Mouse (Mus musculus): Measurements from ENCODE around the gene Spp2. TPM values are rescaled to one million over a fixed set of nuclear protein-coding genes. Genes with fewer than 3 reads are reported as not detected.

The Spp2 gene
- 0.26 and 0.56 TPM in 2 replicates for polyA plus RNA-seq (2012; rRNA removed)

DNA sequence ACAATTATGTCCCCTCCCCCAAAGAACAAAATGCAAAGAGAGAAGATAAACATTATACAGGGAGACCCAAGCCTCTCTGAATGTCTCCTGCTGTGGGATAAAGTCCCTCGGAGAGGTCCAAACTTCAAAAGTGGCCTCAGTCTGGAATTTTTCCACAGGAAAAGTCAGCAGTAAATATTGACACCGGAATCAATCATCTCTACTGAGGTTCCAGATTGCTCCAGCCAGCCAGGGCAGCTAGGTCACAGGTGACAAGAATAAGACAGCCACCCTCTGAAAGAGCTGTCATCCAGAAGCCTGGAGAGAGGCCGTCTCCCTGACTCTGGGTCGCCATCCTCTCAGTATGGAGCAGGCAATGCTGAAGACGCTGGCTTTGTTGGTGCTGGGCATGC lies at the start of gene Spp2:
Spp2 (plus strand) TSS at position 155 of the 392 bp plus-strand sequence.
- Histone ChIP-seq H3K4me3 (ENCODE audit: insufficient read depth, low read length) (no peak within 1 kb of the TSS), H3K4me1 (ENCODE audit: control insufficient read depth, insufficient read depth, low read length) (no peaks in the 10 kb centered on the region), H3K27ac (ENCODE audit: insufficient read depth, low read length) (no peak within 1 kb of the TSS)
- no peak for TF ChIP-seq CTCF (IDR thresholded peaks at IDR 0.05; ENCODE audit: extremely low read depth, insufficient read depth, low read length)
- no peak for TF ChIP-seq POLR2A (IDR thresholded peaks at IDR 0.05; ENCODE audit: extremely low read depth, insufficient read depth, low read length)

DNA sequence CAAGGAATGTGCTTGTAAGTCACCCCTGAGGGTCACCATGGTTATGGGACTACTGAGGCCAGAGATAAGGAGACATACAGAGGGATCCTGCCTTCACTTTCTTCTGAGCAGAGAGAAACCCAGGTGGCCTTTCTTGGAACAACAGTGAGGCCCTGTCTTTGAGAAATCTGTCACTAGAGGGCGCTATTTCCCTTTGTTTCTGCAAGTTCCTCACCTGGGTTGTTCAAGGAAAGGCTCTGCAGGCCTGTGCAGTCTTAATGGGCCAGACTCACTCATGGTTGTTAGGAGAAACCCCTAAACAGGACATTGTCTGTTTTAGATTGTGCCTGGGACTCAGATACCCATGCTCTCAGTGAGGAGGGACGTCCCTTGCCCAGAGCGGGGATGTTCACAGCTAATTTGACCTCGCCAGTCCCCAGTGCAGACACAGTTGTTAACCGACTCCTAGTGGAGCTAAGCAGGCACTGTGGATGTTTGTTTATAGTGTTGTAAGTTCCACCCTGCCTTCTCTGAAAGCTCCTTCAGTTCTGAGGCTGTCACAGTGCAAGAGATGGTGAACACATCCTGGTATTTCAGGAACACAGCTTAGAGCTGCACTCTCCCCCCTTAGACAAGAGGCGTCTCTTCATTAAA lies 49.2 kb upstream of the Spp2 start:
- Histone ChIP-seq H3K27ac (ENCODE audit: insufficient read depth, low read length) (no peak overlapping the region), H3K4me3 (ENCODE audit: insufficient read depth, low read length) (no peak overlapping the region), H3K4me1 (ENCODE audit: control insufficient read depth, insufficient read depth, low read length) (no peaks in the 10 kb centered on the region)
- TF ChIP-seq CTCF (IDR thresholded peaks at IDR 0.05; ENCODE audit: extremely low read depth, insufficient read depth, low read length) (peak; percentile 80), POLR2A (IDR thresholded peaks at IDR 0.05; ENCODE audit: extremely low read depth, insufficient read depth, low read length) (no peak)

DNA sequence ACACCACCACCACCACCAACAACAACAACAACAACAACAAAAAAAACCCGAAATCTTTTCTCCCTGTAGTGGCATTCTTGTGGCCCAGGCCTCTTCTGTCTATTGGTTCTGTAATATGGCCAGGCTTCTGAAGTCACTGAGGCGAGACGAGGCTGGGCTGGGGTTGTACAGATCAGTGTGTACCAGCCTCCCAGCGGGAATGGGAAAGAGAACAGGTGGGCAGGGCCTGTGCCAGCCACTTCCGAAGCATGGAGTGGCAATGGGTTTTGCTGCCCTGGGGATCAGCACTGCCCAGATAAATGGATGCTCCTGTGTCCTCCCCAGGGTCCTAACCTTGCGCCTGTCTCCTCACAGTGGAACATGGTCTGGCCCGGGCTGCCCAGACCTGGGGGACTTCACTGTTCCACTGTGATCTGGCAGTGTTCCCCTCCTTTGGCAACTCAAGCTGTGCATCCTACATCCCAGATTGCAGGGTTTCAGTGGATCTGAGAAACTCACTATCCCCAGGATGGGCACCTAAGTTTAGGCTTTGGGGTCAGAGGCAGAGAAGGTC lies 48.6 kb upstream of the Spp2 start:
- TF ChIP-seq POLR2A (IDR thresholded peaks at IDR 0.05; ENCODE audit: extremely low read depth, insufficient read depth, low read length) (no peak), CTCF (IDR thresholded peaks at IDR 0.05; ENCODE audit: extremely low read depth, insufficient read depth, low read length) (no peak)
- H3K4me1 ChIP-seq (ENCODE audit: control insufficient read depth, insufficient read depth, low read length) = no peaks in the 10 kb centered on the region
- H3K4me3 ChIP-seq (ENCODE audit: insufficient read depth, low read length) = no peak overlapping the region
- no peak overlapping the region for H3K27ac ChIP-seq (ENCODE audit: insufficient read depth, low read length)

DNA sequence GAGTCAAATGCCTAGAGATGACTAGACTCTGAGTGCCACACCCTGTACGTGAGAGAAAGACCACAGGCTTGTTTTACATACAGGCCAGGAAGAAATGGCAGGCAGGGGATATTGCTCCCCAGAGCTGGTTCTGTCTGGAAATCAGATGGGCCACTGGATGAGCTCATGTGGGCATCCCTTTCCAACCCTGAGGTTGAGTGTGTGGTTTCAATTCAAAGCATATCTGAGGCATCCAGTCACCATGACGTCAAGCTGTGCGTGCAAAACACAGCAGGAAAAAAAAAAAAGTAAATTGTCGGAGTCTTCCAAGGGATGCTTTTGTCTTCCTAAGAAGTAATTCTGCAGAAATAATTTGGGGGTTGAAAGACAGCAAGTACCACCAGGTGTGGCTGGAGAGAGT lies 45.7 kb upstream of the Spp2 start:
- Histone ChIP-seq H3K4me1 (ENCODE audit: control insufficient read depth, insufficient read depth, low read length) (no peaks in the 10 kb centered on the region), H3K27ac (ENCODE audit: insufficient read depth, low read length) (no peak overlapping the region), H3K4me3 (ENCODE audit: insufficient read depth, low read length) (no peak overlapping the region)
- TF ChIP-seq POLR2A (IDR thresholded peaks at IDR 0.05; ENCODE audit: extremely low read depth, insufficient read depth, low read length) = no peak
- no peak for TF ChIP-seq CTCF (IDR thresholded peaks at IDR 0.05; ENCODE audit: extremely low read depth, insufficient read depth, low read length)

DNA sequence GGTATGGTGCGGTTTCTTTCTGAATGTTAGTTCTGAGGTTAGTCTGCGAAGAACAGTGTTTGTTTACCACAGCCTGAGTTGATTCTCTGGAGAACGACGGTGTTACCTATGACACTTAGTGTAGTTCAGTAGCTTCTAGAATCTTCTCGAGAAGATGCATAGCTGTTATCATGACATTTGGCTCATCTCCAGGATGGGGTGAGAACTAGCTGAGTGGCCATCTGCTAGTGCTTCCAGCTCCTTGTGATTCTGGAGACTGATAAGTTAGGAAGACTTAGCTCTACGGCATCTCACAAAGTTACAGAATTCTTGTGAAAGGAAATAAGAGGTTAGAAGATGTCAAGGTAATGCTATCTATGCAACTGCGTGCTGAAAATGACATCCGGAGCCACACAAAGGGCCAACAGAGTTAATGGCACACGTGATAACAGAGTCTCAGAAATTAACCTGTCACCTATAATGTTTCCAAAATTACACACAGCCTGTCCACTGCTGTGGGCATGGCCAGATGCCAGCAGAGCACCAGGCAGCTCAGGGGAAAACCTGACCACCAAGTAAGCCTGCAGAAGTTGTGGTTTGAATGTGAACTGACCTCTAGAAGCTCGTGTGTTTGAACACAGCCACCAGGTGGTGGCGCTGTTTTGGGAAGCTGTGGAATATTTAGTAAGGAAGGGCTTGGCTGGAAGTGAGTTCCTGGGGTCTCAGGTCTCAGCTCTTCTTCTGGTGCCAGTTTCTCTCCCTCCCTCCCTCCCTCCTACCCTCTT lies 39.7 kb upstream of the Spp2 start:
- no peaks in the 10 kb centered on the region for H3K4me1 ChIP-seq (ENCODE audit: control insufficient read depth, insufficient read depth, low read length)
- TF ChIP-seq CTCF (IDR thresholded peaks at IDR 0.05; ENCODE audit: extremely low read depth, insufficient read depth, low read length) (no peak), POLR2A (IDR thresholded peaks at IDR 0.05; ENCODE audit: extremely low read depth, insufficient read depth, low read length) (no peak)
- no peak overlapping the region for H3K27ac ChIP-seq (ENCODE audit: insufficient read depth, low read length)
- no peak overlapping the region for H3K4me3 ChIP-seq (ENCODE audit: insufficient read depth, low read length)

DNA sequence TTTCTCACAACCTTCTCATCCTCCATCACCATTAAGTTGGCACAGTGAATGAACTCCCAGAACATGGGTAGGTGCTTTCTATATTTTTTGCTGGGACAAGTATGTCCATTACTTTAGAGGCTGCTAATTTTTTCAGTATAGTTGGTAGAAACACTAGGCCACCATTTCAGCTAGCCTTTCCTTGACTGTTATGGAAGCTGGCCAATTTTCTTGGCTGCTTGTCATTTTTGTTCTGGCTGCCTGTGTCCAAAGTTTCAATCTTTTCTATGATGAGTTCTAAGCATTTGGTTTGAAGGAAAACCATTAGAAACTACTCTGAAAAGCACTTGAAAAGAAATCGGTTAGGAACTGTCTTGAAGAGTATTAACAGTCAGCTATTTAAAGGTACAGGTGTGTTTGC lies 28.3 kb upstream of the Spp2 start:
- Histone ChIP-seq H3K4me1 (ENCODE audit: control insufficient read depth, insufficient read depth, low read length) (no peaks in the 10 kb centered on the region), H3K4me3 (ENCODE audit: insufficient read depth, low read length) (no peak overlapping the region)
- TF ChIP-seq POLR2A (IDR thresholded peaks at IDR 0.05; ENCODE audit: extremely low read depth, insufficient read depth, low read length) (no peak), CTCF (IDR thresholded peaks at IDR 0.05; ENCODE audit: extremely low read depth, insufficient read depth, low read length) (no peak)

DNA sequence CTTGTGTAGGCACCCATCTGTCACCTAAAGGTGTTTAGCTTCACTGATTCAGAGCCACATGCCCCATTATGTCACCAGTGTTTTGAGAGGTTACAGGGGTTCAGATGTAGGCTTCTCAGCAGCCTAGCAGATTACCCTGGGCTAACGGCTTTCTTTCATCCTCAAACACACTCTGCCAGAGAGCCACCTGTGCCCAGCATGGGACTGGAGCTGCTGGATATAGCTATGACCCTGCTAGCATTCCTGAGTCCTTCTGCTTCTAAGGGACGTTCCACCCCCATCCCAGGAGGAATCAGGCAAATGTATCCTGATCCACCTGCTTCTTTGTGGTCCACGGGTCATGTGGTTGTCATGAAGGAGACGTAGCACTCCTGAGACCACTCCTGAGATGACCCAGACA lies 15.1 kb upstream of the Spp2 start:
- no peak overlapping the region for H3K27ac ChIP-seq (ENCODE audit: insufficient read depth, low read length)
- no peak overlapping the region for H3K4me3 ChIP-seq (ENCODE audit: insufficient read depth, low read length)
- no peak for TF ChIP-seq POLR2A (IDR thresholded peaks at IDR 0.05; ENCODE audit: extremely low read depth, insufficient read depth, low read length)
- TF ChIP-seq CTCF (IDR thresholded peaks at IDR 0.05; ENCODE audit: extremely low read depth, insufficient read depth, low read length) = no peak
- H3K4me1 ChIP-seq (ENCODE audit: control insufficient read depth, insufficient read depth, low read length) = no peaks in the 10 kb centered on the region

More for the DNA sequence above, 28.3 kb upstream of the Spp2 start:
- no peak overlapping the region for H3K27ac ChIP-seq (ENCODE audit: insufficient read depth, low read length)

DNA sequence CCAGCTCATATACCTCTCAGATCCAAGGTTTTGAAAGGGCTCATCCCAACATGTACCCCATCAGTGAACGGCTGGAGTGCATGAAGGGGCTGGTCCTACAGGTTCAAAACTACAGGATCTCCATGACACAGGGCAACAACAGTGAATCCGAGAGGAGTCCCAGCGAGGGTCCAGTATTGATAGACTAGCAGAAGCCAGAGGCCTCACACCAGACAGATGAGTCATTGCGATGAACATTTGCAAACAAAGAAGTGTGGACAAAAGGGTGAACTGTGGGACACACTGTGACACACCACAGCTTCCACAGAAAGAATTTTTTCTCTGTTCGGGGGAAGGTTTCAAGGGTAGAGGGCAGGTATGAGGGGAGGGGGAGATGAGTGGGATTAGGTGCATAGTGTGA lies 13.4 kb upstream of the Spp2 start:
- Histone ChIP-seq H3K27ac (ENCODE audit: insufficient read depth, low read length) (no peak overlapping the region), H3K4me1 (ENCODE audit: control insufficient read depth, insufficient read depth, low read length) (no peaks in the 10 kb centered on the region), H3K4me3 (ENCODE audit: insufficient read depth, low read length) (no peak overlapping the region)
- TF ChIP-seq CTCF (IDR thresholded peaks at IDR 0.05; ENCODE audit: extremely low read depth, insufficient read depth, low read length) = no peak
- TF ChIP-seq POLR2A (IDR thresholded peaks at IDR 0.05; ENCODE audit: extremely low read depth, insufficient read depth, low read length) = no peak

DNA sequence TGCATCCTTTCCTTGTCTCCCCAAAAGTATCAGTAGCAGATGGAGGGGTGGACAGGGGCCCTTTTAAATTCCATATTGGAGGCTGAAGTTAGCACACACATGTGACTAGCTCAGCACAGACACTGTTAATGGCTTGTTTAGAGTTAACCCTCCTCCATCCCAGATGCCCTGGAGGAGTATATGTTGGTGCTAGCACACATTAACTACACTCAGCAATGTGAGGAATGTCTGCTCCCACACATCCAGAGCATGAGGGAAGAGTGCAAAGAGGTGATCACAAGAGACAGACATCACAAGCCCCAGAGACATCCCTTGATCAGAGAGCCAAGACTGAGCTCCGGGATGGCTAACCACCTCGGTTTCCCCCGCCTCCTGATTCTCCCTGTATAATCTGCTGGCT lies 3.4 kb upstream of the Spp2 start:
- no peak overlapping the region for H3K4me3 ChIP-seq (ENCODE audit: insufficient read depth, low read length)
- no peaks in the 10 kb centered on the region for H3K4me1 ChIP-seq (ENCODE audit: control insufficient read depth, insufficient read depth, low read length)
- TF ChIP-seq CTCF (IDR thresholded peaks at IDR 0.05; ENCODE audit: extremely low read depth, insufficient read depth, low read length) = no peak
- TF ChIP-seq POLR2A (IDR thresholded peaks at IDR 0.05; ENCODE audit: extremely low read depth, insufficient read depth, low read length) = no peak
- H3K27ac ChIP-seq (ENCODE audit: insufficient read depth, low read length) = no peak overlapping the region
